Mouse (Mus musculus) midbrain, embryonic 11.5 days (tissue): ENCODE measurements around the gene Ikzf4. TPM values are rescaled to one million over a fixed set of nuclear protein-coding genes. Genes with fewer than 3 reads are reported as not detected.
"Not testable (repeated sequence)": the region's sequence is repeated elsewhere in the genome, so short reads cannot be mapped to it uniquely, and the experiment has no call there.

Experiments used
- ATAC-seq: fragments of 200-750 bp; cut with Nextera tagmentation; 2 replicates; pipeline ENCODE4 v1.8.0; 2017; ENCODE audit warnings: moderate TSS enrichment, moderate library complexity; ENCODE audit not compliant: low FRiP score
- DNase-seq: peaks from one replicate; pipeline ENCODE4 v3.0.0; 2015; ENCODE audit warnings: low spot score; ENCODE audit errors: missing footprints
- H3K27ac ChIP-seq: fragments of 300-500 bp; sonication (generic); 2 replicates; pipeline ENCODE4 v1.5.1; 2014; ENCODE audit warnings: low read depth, low read length
- H3K27me3 ChIP-seq: fragments of 300-500 bp; sonication (generic); 2 replicates; pipeline ENCODE4 v1.6.1; 2014; ENCODE audit warnings: mild to moderate bottlenecking, low read length, moderate library complexity, mixed read lengths; ENCODE audit not compliant: control insufficient read depth, insufficient read depth
- H3K36me3 ChIP-seq: fragments of 300-500 bp; sonication (generic); 2 replicates; pipeline ENCODE4 v1.6.1; 2014; ENCODE audit warnings: mild to moderate bottlenecking, low read length, moderate library complexity, mixed read lengths; ENCODE audit not compliant: control insufficient read depth, insufficient read depth
- H3K4me1 ChIP-seq: fragments of 300-500 bp; sonication (generic); 2 replicates; pipeline ENCODE4 v1.6.1; 2014; ENCODE audit warnings: low read length; ENCODE audit not compliant: control insufficient read depth, insufficient read depth
- H3K4me2 ChIP-seq: fragments of 300-500 bp; sonication (generic); 2 replicates; pipeline ENCODE4 v1.6.1; 2014; ENCODE audit warnings: mild to moderate bottlenecking, moderate library complexity
- H3K4me3 ChIP-seq: fragments of 300-500 bp; sonication (generic); 2 replicates; pipeline ENCODE4 v1.5.1; 2014; ENCODE audit warnings: low read depth, low read length
- H3K9ac ChIP-seq: fragments of 300-500 bp; sonication (generic); 2 replicates; pipeline ENCODE4 v1.6.1; 2014; ENCODE audit warnings: low read length
- H3K9me3 ChIP-seq: fragments of 300-500 bp; sonication (generic); 2 replicates; pipeline ENCODE4 v1.6.1; 2016; ENCODE audit warnings: low read length; ENCODE audit not compliant: control insufficient read depth
- WGBS: fragments of 180-500 bp; shearing (Covaris S2); extraction: QIAGEN DNeasy Blood & Tissue Kit; methylation state at CpG from one replicate; pipeline ENCODE4 v1.1.7; 2014; 5-methylcytosine and 5-hydroxymethylcytosine counted together
- polyA plus RNA-seq: library from polyadenylated mRNA; unstranded; fragments of >200 nt; fragmentation: Nextera tagmentation; extraction: Ambion mirVana; gene quantifications from 2 replicates; pipeline ENCODE4 v1.2.1, GENCODE M21; 2014

The Ikzf4 gene
- polyA plus RNA-seq, 1 experiment from 2014 or later, result 4.2 TPM

- H3K27me3 ChIP-seq, H3K9me3 ChIP-seq: not testable (repeated sequence)
- 86% methylated on average over 5 of the region's 5 CpGs for WGBS
Measured at GRCm38 (mm10) chr10:128619148-128619547, 26.6 kb downstream of the Ikzf4 start.

GRCm38 (mm10) chr10:128618570-128618969, 27.2 kb downstream of the Ikzf4 start:
- DNase-seq (peak; percentile 44), ATAC-seq (no peak)
- no peak overlapping the region for H3K9ac ChIP-seq
- H3K4me3 ChIP-seq, result no peak overlapping the region
- 88% methylated on average over 1 of the region's 1 CpGs for WGBS
- H3K27me3 ChIP-seq, result no peaks in the 10 kb centered on the region
- H3K9me3 ChIP-seq, result no peaks in the 10 kb centered on the region
- no peaks in the 10 kb centered on the region for H3K4me1 ChIP-seq
- no peak overlapping the region for H3K4me2 ChIP-seq
- H3K27ac ChIP-seq, result no peak overlapping the region
- peaks cover 2% of the 10 kb centered on the region; the same call in 1 of the 2 replicates for H3K36me3 ChIP-seq

More at GRCm38 (mm10) chr10:128619148-128619547, 26.6 kb downstream of the Ikzf4 start:
- not testable (repeated sequence) for ATAC-seq, H3K9ac ChIP-seq, H3K36me3 ChIP-seq, H3K27ac ChIP-seq, H3K4me3 ChIP-seq, H3K4me2 ChIP-seq, H3K4me1 ChIP-seq, DNase-seq

- not testable (repeated sequence) for H3K27ac ChIP-seq, H3K4me2 ChIP-seq, H3K4me3 ChIP-seq, ATAC-seq, H3K9ac ChIP-seq, H3K9me3 ChIP-seq, H3K27me3 ChIP-seq, H3K36me3 ChIP-seq, H3K4me1 ChIP-seq, DNase-seq
- 85% methylated on average over 6 of the region's 7 CpGs for WGBS
Measured at GRCm38 (mm10) chr10:128615798-128616448, 29.9 kb downstream of the Ikzf4 start.

- Histone ChIP-seq H3K9me3 (no peaks in the 10 kb centered on the region), H3K27me3 (no peaks in the 10 kb centered on the region), H3K4me2 (no peak overlapping the region), H3K36me3 (no peaks in the 10 kb centered on the region), H3K9ac (no peak overlapping the region), H3K4me3 (no peak overlapping the region), H3K4me1 (no peaks in the 10 kb centered on the region; the same call in 1 of the 2 replicates), H3K27ac (no peak overlapping the region)
- 56% methylated on average over 3 of the region's 3 CpGs for WGBS
- no peak for DNase-seq
- ATAC-seq, result no peak
Measured at GRCm38 (mm10) chr10:128614934-128615333, 30.9 kb downstream of the Ikzf4 start.

- H3K4me2 ChIP-seq, H3K9ac ChIP-seq, H3K27me3 ChIP-seq, H3K36me3 ChIP-seq, H3K4me3 ChIP-seq, H3K4me1 ChIP-seq, ATAC-seq, H3K9me3 ChIP-seq, H3K27ac ChIP-seq, DNase-seq: not testable (repeated sequence)
- WGBS, result 74% methylated on average over 4 of the region's 4 CpGs
Measured at GRCm38 (mm10) chr10:128613820-128614219, 32.0 kb downstream of the Ikzf4 start.

- Histone ChIP-seq H3K4me3 (no peak overlapping the region), H3K9ac (no peak overlapping the region), H3K27ac (no peak overlapping the region), H3K9me3 (no peaks in the 10 kb centered on the region), H3K4me2 (no peak overlapping the region), H3K27me3 (no peaks in the 10 kb centered on the region), H3K36me3 (no peaks in the 10 kb centered on the region), H3K4me1 (no peaks in the 10 kb centered on the region; the same call in 1 of the 2 replicates)
- WGBS, result 47% methylated on average over 6 of the region's 6 CpGs
- ATAC-seq, result no peak
- no peak for DNase-seq
Measured at GRCm38 (mm10) chr10:128613154-128613440, 32.7 kb downstream of the Ikzf4 start.

- WGBS, result 16% methylated on average over 16 of the region's 16 CpGs
- Histone ChIP-seq H3K4me2 (no peak overlapping the region), H3K9me3 (no peaks in the 10 kb centered on the region), H3K27me3 (no peaks in the 10 kb centered on the region), H3K4me3 (no peak overlapping the region), H3K9ac (no peak overlapping the region), H3K36me3 (no peaks in the 10 kb centered on the region), H3K4me1 (no peaks in the 10 kb centered on the region; the same call in 1 of the 2 replicates), H3K27ac (no peak overlapping the region)
- DNase-seq (peak; percentile 93), ATAC-seq (peak; percentile 61)
Measured at GRCm38 (mm10) chr10:128612433-128613153, 33.2 kb downstream of the Ikzf4 start.

GRCm38 (mm10) chr10:128606483-128606882, 39.3 kb downstream of the Ikzf4 start:
- no peak overlapping the region for H3K27ac ChIP-seq
- no peaks in the 10 kb centered on the region for H3K9me3 ChIP-seq
- no peak overlapping the region for H3K4me2 ChIP-seq
- H3K4me3 ChIP-seq, result no peak overlapping the region
- H3K27me3 ChIP-seq, result no peaks in the 10 kb centered on the region
- no peaks in the 10 kb centered on the region for H3K36me3 ChIP-seq
- no peaks in the 10 kb centered on the region for H3K4me1 ChIP-seq
- ATAC-seq (no peak), DNase-seq (no peak)
- no peak overlapping the region for H3K9ac ChIP-seq
- 56% methylated on average over 2 of the region's 2 CpGs for WGBS

- no peak overlapping the region for H3K4me3 ChIP-seq
- no peaks in the 10 kb centered on the region for H3K9me3 ChIP-seq
- no peak for ATAC-seq
- no peak for DNase-seq
- no peak overlapping the region for H3K27ac ChIP-seq
- H3K4me2 ChIP-seq, result no peak overlapping the region
- H3K27me3 ChIP-seq, result no peaks in the 10 kb centered on the region
- WGBS, result 88% methylated on average over 4 of the region's 4 CpGs
- H3K36me3 ChIP-seq, result no peaks in the 10 kb centered on the region
- no peaks in the 10 kb centered on the region for H3K4me1 ChIP-seq
- H3K9ac ChIP-seq, result no peak overlapping the region
Measured at GRCm38 (mm10) chr10:128602470-128603128, 43.2 kb downstream of the Ikzf4 start.
